Mouse (Mus musculus) ES-E14 (cell line): ENCODE results near the gene Fancd2.

Source experiments
- CHD2 ChIP-seq: IDR thresholded peaks from 2 replicates; pipeline ENCODE4 v1.6.1; 2014; ENCODE audit warnings: mild to moderate bottlenecking, low read depth, low read length, inconsistent platforms
- HCFC1 ChIP-seq: IDR thresholded peaks from 2 replicates; pipeline ENCODE4 v1.6.1; 2012; ENCODE audit warnings: low read length, inconsistent platforms, borderline replicate concordance; ENCODE audit not compliant: insufficient read depth
- MAFK ChIP-seq: IDR thresholded peaks from 2 replicates; pipeline ENCODE4 v1.6.1; 2014; ENCODE audit warnings: mild to moderate bottlenecking, low read depth, low read length, inconsistent platforms; ENCODE audit not compliant: insufficient read depth
- ZC3H11A ChIP-seq: IDR thresholded peaks from 2 replicates; pipeline ENCODE4 v1.6.1; 2012; ENCODE audit warnings: low read depth, mild to moderate bottlenecking, inconsistent platforms, low read length, borderline replicate concordance
- ZNF384 ChIP-seq: IDR thresholded peaks from 2 replicates; pipeline ENCODE4 v1.6.1; 2012; ENCODE audit warnings: low read depth, low read length, inconsistent platforms

GRCm38 (mm10) chr6:113517434-113518080 is 13.9 kb upstream of the Fancd2 start:
- TF ChIP-seq MAFK, result no peak
- TF ChIP-seq CHD2, result no peak
- no peak for TF ChIP-seq HCFC1
- no peak for TF ChIP-seq ZC3H11A
- TF ChIP-seq ZNF384, result no peak
